Mouse (Mus musculus): ENCODE results near the gene Hist1h4a. TPM values are rescaled to one million over a fixed set of nuclear protein-coding genes. Genes with fewer than 3 reads are reported as not detected.
"Not testable (repeated sequence)": the region's sequence is repeated elsewhere in the genome, so short reads cannot be mapped to it uniquely, and the experiment has no call there.

Hist1h4a gene
- total RNA-seq, 2 experiments from 2014 or later: 42.9 to 58.9 TPM

DNA sequence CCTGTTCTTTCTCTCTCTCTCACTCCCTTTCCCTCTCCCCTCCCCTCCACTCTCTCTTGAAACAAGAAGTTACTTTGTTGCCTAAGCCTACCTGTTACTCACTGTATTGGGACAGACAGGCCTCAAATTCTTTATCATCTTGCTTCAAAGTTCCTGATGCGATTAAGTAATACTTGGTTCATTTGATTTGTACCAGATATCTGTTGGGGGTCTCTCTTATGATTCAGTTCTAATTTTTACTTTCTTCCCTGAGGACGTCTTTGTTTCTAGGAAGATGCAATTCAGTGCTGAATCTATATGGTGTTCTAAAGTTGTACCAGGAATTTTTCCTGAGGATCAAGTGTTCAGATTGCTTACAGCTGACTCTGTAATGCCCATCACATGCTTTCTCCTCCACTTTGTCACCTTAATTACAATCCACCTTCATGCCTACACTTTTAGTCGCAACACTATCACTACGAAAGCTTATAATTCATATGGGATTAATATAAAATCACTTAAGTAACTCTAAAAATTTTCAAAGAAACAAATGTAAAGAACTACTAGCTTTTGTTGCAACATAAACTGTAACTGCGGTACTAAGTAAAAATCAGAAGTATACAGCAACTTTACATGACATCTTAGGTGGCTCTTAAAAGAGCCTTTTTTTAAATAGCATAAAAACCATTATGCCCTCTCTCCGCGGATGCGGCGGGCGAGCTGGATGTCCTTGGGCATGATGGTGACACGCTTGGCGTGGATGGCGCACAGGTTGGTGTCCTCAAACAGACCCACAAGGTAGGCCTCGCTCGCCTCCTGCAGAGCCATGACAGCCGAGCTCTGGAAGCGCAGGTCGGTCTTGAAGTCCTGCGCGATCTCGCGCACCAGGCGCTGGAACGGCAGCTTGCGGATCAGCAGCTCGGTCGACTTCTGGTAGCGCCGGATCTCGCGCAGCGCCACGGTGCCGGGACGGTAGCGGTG, 16.3 kb downstream of the Hist1h4a start:
- no peak for DNase-seq (ENCODE audit: extremely low spot score in 1 of 2, low spot score in 1 of 2)

DNA sequence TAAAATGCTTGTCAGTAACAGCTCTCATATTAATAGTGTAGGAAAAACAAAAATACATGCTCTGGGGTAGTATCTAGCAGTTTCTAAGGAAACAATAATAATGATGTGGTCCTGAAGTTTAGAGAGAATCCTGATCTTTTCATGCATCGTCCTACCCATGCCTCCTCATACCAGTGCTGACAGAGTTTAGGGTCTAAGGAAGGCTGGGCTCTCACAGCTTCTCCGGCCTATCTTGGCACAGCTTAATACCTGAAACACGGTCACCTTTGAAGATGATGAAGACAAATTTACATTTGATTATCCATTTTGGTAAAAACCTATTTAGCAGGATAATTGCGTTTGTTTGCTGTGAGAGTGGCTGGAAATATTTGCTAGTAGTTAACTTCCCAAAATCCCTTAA, 17.1 kb downstream of the Hist1h4a start:
- no peak for DNase-seq (ENCODE audit: extremely low spot score in 1 of 2, low spot score in 1 of 2)

GRCm38 (mm10) chr13:23743215-23743614, 17.8 kb downstream of the Hist1h4a start:
- DNase-seq (ENCODE audit: extremely low spot score in 1 of 2, low spot score in 1 of 2): no peak

GRCm38 (mm10) chr13:23742007-23742406, 19.0 kb downstream of the Hist1h4a start:
- no peak for DNase-seq (ENCODE audit: extremely low spot score in 1 of 2, low spot score in 1 of 2)

DNA sequence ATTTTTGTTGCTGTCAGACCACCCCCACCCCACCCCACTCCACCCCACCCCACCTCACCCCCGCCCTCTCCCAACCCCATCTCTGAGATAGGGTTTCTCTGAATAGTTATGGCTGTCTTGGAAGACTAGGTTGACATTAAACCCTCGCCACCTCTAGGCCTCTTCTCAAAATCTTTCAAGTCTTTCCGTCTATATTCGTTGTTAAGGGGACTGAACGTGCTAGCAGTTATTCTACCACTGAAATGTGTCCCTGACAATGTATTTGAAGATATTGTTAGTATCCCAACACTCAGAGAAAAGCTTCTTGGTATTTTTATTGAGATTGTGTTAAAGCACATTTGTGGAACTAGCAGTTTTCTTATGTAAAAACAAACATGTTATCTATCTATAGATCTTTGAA, 20.1 kb downstream of the Hist1h4a start:
- DNase-seq (ENCODE audit: extremely low spot score in 1 of 2, low spot score in 1 of 2): no peak

- no peak for DNase-seq (ENCODE audit: extremely low spot score in 1 of 2, low spot score in 1 of 2)
These were observed 20.7 kb downstream of the Hist1h4a start for GRCm38 (mm10) chr13:23740256-23740840.

DNA sequence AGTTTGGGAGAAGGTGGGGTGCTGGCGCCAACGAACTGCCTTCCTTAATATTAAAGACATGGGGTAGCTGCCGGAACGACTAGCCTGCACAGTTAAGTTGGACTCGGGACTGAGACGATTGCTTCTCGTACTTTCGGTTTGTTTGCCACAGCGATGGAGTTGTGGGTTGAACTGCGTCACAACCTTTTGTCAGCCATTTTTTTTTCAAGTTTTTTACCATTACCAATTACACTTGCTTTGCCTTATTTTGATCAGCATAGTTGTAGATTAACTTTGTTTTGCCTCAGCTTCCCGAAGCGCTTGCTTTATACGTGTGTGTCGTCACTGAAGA, 21.1 kb downstream of the Hist1h4a start:
- DNase-seq (ENCODE audit: extremely low spot score in 1 of 2, low spot score in 1 of 2): no peak

DNA sequence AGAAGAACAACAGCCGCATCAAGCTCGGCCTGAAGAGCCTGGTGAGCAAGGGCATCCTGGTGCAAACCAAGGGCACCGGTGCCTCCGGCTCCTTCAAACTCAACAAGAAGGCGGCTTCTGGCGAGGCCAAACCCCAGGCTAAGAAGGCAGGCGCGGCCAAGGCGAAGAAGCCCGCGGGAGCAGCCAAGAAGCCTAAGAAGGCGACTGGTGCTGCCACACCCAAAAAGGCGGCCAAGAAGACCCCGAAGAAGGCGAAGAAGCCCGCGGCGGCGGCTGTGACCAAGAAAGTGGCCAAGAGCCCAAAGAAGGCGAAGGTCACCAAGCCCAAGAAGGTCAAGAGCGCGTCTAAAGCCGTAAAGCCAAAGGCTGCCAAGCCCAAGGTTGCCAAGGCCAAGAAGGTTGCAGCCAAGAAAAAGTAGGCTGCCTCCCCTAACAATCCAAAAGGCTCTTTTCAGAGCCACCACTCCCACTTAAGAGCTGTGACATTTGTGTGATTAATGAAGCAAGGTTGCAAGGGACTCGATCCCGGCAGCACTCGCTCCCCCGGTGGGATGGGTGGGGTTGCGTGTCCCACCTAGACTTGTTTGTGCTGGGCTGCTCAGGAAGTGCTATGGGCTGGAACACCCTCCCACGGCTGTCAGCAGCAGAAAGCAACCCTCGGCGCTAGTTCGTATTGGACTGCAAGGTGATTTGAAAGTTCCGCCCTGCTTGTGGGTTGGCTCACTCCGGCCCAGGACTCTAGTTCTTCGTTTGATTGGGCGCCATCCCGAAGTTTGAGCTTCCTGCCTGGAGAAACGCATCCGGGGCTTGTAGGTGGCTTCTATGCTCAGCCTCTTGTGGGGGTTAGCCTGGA, 21.7 kb downstream of the Hist1h4a start:
- DNase-seq (ENCODE audit: extremely low spot score in 1 of 2, low spot score in 1 of 2): peak; percentile 69 to 80

DNA sequence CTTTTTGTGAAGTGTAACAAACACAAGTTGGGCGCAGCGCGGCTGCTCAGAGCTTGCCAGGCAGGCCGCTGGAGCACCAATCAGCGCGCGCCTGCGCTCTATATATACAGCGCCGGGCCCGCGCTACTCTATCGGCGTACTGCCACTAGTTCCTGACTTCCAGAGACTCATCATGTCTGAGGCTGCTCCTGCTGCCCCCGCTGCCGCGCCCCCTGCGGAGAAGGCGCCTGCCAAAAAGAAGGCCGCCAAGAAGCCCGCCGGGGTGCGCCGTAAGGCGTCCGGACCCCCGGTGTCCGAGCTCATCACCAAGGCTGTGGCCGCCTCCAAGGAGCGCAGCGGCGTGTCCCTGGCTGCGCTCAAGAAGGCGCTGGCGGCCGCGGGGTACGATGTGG, 22.4 kb downstream of the Hist1h4a start, which contains the start of gene Hist1h1c:
Gene Hist1h1c (plus strand): TSS at position 132 of the 392 bp plus-strand sequence.
- DNase-seq (ENCODE audit: extremely low spot score in 1 of 2, low spot score in 1 of 2): peak; percentile 75 to 86

DNA sequence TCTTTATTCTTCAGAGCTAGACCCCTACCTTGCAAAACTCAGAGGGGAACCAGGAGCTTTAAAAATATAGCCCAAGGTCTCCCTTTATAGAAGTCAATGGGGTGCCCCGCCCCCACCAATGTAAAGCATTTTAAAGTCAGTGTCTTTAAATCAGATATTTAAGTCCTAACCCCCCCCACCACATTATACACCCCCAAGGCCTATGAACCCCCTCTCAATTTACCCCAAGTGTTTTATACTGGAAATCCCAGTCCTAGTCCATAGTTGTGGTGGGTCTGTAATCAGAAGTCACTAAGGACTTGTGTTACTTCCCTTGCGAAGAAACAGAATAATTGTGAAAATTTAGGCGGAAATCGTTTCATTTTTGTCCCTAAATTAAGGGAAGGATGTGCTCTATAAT, 23.0 kb downstream of the Hist1h4a start:
- DNase-seq (ENCODE audit: extremely low spot score in 1 of 2, low spot score in 1 of 2): no peak

DNA sequence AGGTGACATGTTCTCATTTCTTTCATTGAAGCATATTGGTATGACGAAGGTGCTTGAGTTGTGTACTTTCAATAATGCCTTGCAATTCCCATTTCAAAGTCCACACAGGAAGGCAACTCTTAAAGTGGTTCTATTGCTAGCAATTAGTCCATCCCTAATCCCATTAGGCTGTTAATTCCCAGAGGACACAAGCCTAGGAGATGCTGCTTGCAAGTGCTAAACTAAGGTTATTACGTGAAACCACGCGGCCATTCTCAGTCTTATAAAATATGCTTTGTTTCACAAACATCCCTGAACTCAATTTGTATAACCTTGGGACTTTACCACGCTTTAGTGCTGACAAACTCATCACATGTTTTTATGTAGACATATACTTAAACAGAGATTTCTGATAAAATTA, 23.9 kb downstream of the Hist1h4a start:
- no peak for DNase-seq (ENCODE audit: extremely low spot score in 1 of 2, low spot score in 1 of 2)

GRCm38 (mm10) chr13:23732156-23732804, 28.8 kb downstream of the Hist1h4a start:
- no peak for DNase-seq (ENCODE audit: extremely low spot score in 1 of 2, low spot score in 1 of 2)

- DNase-seq (ENCODE audit: extremely low spot score in 1 of 2, low spot score in 1 of 2): no peak
These were observed 30.6 kb downstream of the Hist1h4a start for GRCm38 (mm10) chr13:23730479-23730878.

DNA sequence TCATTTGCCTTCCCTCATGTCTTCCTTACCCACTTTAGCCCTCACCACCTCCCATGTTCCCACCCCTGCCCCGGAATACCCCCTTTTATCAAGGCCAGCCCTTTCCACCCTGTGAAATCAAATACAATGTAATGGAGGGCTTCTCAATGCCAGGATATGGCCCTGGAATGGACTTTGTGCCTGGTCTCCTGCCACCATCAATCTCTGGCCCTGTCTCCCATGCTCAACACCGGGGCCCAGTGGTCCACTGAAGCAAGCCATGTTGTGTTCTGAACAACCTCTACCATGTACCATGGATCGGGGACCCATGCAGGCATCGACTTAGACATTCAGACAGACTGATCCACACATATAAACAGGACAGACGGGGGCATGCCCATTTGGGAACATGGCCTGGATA, 31.3 kb downstream of the Hist1h4a start:
- DNase-seq (ENCODE audit: extremely low spot score in 1 of 2, low spot score in 1 of 2): no peak

- DNase-seq (ENCODE audit: extremely low spot score in 1 of 2, low spot score in 1 of 2): no peak
These were observed 31.9 kb downstream of the Hist1h4a start for GRCm38 (mm10) chr13:23729192-23729525.

DNA sequence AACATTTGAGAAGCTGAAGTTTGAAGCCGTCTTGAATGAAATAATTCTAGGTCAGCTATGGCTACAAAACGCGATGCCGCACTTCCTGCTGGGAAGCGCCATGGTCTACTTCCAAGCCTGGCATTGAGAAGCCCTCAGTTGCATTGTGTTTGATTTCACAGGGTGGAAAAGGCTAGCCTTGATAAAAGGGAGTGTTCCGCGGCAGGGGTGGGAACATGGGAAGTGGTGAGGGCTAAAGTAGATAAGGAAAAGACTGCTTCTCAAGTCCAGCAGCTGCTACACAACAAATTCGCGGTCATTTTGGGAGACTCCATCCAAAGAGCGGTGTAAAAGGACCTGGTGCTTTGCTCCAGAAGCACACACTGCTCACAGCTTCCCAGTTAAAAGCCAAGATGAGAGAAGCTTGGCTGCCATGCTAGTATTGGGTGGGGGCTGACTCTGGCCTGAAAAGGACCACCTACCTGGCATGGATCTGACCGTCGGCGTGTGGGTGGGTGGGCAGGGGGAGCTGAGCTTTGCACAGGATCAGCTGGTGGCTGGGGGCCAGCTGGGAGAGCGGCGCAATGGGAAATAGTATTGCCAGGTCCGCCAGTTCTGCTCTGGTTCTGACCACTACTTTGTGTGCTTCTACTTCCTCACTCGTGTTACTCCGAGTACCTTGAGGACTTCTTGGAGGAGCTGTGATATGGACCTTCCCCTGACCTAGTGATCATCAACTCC, 32.4 kb downstream of the Hist1h4a start:
- DNase-seq (ENCODE audit: extremely low spot score in 1 of 2, low spot score in 1 of 2): no peak

DNA sequence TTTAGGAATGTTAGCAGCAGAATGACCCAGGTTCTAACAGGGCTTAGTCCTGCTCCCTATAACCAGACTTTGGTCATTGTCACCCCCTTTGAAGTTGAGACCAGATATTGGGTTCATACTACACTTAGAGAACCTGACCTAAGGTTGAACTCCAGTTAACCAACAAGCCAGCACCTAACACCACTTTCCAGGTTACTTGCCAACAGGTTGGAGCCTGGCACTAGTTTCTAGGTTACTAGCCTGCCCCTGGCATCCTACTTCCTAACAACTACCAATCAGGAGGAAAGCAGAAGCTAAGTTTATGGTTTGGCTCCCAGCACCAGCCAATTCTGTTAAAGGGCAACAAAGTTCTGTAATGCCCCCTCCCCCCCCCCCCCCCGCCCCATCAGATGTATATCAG, 35.8 kb downstream of the Hist1h4a start:
- DNase-seq (ENCODE audit: extremely low spot score in 1 of 2, low spot score in 1 of 2): no peak

DNA sequence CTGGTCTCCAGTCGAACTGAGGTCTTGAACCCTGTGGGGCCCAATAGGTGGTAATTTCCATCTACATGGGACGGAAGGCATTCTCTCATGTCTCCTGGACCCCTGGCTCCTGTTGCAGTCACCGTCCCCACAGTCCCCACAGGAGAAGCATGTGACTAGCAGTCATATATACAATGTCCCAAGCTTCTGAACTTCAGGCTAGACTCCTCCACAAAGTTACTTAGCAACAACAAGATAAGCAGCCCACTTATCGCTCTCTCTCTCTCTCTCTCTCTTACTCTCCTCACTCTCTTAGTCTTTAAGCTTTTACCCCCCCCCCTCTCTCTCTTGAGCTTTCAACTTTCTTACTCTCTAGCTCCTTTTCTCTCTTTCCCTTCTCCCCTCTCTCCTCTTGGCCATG, 36.8 kb downstream of the Hist1h4a start:
- no peak for DNase-seq (ENCODE audit: extremely low spot score in 1 of 2, low spot score in 1 of 2)

DNA sequence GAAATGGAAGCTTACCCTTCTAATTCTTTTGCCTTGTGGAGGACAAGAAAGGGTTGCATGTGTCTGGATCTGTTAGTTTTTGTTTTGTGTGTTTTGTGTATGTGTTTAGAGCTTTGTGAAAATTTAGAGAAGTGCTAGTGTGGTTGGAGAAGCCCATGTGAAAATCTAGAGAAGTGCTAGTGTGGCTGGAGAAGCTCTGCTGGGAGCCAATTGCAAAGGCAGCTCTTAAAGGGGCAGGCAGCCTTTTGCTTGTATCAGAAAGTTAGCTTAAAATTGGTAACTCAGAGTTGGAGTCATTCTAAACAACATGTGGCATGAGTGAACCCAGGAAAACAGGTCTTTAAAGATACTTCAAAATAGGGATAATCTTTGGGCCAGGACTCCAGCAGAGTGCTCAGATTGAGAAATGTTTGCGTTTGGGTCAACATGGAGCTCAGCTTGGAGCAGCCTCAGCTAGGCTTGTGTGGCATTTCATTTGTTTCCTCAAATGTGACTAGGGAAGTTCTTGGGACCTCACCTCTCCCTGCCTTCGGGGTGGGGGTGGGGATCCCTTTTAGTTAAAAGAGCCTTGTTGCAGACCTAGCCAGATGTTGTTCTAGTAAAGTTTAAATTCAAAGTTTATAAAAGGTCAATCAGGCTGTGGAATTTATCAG, 43.3 kb downstream of the Hist1h4a start:
- DNase-seq (ENCODE audit: extremely low spot score in 1 of 2, low spot score in 1 of 2): not testable (repeated sequence)
